Mouse (Mus musculus) bone marrow macrophage, adult 2 months (primary cell): ENCODE data around the gene Arhgap44. TPM values are rescaled to one million over a fixed set of nuclear protein-coding genes. Genes with fewer than 3 reads are reported as not detected.

Source experiments
- H3K27ac ChIP-seq: 2 replicates; pipeline ENCODE4 v1.5.1; 2012; ENCODE audit warnings: low read depth, low read length; ENCODE audit not compliant: insufficient read depth
- H3K4me1 ChIP-seq: 2 replicates; pipeline ENCODE4 v1.6.1; 2012; ENCODE audit warnings: low read length; ENCODE audit not compliant: control insufficient read depth, insufficient read depth
- H3K4me3 ChIP-seq: 2 replicates; pipeline ENCODE4 v1.5.1; 2012; ENCODE audit warnings: mild to moderate bottlenecking, low read length, moderate library complexity; ENCODE audit not compliant: insufficient read depth
- CTCF ChIP-seq: IDR thresholded peaks from 2 replicates; pipeline ENCODE4 v1.5.1; 2012; ENCODE audit warnings: low read depth, mild to moderate bottlenecking, low read length, moderate library complexity
- POLR2A ChIP-seq: IDR thresholded peaks from 2 replicates; pipeline ENCODE4 v1.6.1; 2012; ENCODE audit warnings: mild to moderate bottlenecking, low read depth, low read length, borderline replicate concordance
- polyA plus RNA-seq: library from polyadenylated mRNA; stranded (reverse); fragments of >200 nt; gene quantifications from 2 replicates; pipeline ENCODE4 v1.2.4, GENCODE M21; 2012; ENCODE audit not compliant: missing spikeins, insufficient read depth, insufficient read length

Arhgap44 gene
- polyA plus RNA-seq, 1 experiment: not detected

- H3K27ac ChIP-seq: no peak overlapping the region
- TF ChIP-seq CTCF (no peak), POLR2A (no peak)
- H3K4me3 ChIP-seq: no peak overlapping the region
- peaks cover 14% of the 10 kb centered on the region for H3K4me1 ChIP-seq
These were observed 72.4 kb downstream of the Arhgap44 start for GRCm38 (mm10) chr11:65090386-65090785.

GRCm38 (mm10) chr11:65089982-65090381, 72.8 kb downstream of the Arhgap44 start:
- TF ChIP-seq POLR2A (no peak), CTCF (no peak)
- Histone ChIP-seq H3K4me3 (no peak overlapping the region), H3K4me1 (peaks cover 14% of the 10 kb centered on the region), H3K27ac (peak overlapping the region; percentile 33; the same call in 1 of the 2 replicates)

- TF ChIP-seq POLR2A: no peak
- TF ChIP-seq CTCF: no peak; the same call in 1 of the 2 replicates
- no peak overlapping the region for H3K4me3 ChIP-seq
- peaks cover 14% of the 10 kb centered on the region for H3K4me1 ChIP-seq
- peak overlapping the region; percentile 49 for H3K27ac ChIP-seq
These were observed 73.5 kb downstream of the Arhgap44 start for GRCm38 (mm10) chr11:65089282-65089681.

- no peak overlapping the region for H3K27ac ChIP-seq
- H3K4me3 ChIP-seq: no peak overlapping the region
- peak; percentile 30; the same call in 1 of the 2 replicates for TF ChIP-seq CTCF
- TF ChIP-seq POLR2A: no peak
- H3K4me1 ChIP-seq: peaks cover 14% of the 10 kb centered on the region
These were observed 74.1 kb downstream of the Arhgap44 start for GRCm38 (mm10) chr11:65088451-65089222.

GRCm38 (mm10) chr11:65080761-65081160, 82.0 kb downstream of the Arhgap44 start:
- no peak for TF ChIP-seq POLR2A
- no peak for TF ChIP-seq CTCF
- no peak overlapping the region for H3K27ac ChIP-seq
- H3K4me3 ChIP-seq: no peak overlapping the region
- H3K4me1 ChIP-seq: no peaks in the 10 kb centered on the region

- Histone ChIP-seq H3K27ac (no peak overlapping the region), H3K4me1 (no peaks in the 10 kb centered on the region), H3K4me3 (no peak overlapping the region)
- TF ChIP-seq POLR2A (no peak), CTCF (no peak)
These were observed 82.5 kb downstream of the Arhgap44 start for GRCm38 (mm10) chr11:65080274-65080673.

- H3K4me1 ChIP-seq: peaks cover 10% of the 10 kb centered on the region
- TF ChIP-seq CTCF (no peak), POLR2A (no peak)
- H3K4me3 ChIP-seq: no peak overlapping the region
- peak overlapping the region; percentile 47 for H3K27ac ChIP-seq
These were observed 93.2 kb downstream of the Arhgap44 start for GRCm38 (mm10) chr11:65069609-65070008.

- Histone ChIP-seq H3K27ac (peak overlapping the region; percentile 47), H3K4me1 (peaks cover 10% of the 10 kb centered on the region), H3K4me3 (no peak overlapping the region)
- no peak for TF ChIP-seq POLR2A
- no peak for TF ChIP-seq CTCF
These were observed 93.7 kb downstream of the Arhgap44 start for GRCm38 (mm10) chr11:65069051-65069450.

- Histone ChIP-seq H3K4me1 (peaks cover 10% of the 10 kb centered on the region), H3K4me3 (no peak overlapping the region), H3K27ac (no peak overlapping the region)
- TF ChIP-seq CTCF: no peak
- no peak for TF ChIP-seq POLR2A
These were observed 97.6 kb downstream of the Arhgap44 start for GRCm38 (mm10) chr11:65065201-65065600.

- no peak overlapping the region for H3K27ac ChIP-seq
- TF ChIP-seq POLR2A (no peak), CTCF (no peak)
- H3K4me1 ChIP-seq: no peaks in the 10 kb centered on the region
- H3K4me3 ChIP-seq: no peak overlapping the region
These were observed 101.3 kb downstream of the Arhgap44 start for GRCm38 (mm10) chr11:65061437-65061836.
